Mouse (Mus musculus): ENCODE data around the gene Rps11.
"Not testable (repeated sequence)": the region's sequence is repeated elsewhere in the genome, so short reads cannot be mapped to it uniquely, and the experiment has no call there.

Rps11 gene

DNA sequence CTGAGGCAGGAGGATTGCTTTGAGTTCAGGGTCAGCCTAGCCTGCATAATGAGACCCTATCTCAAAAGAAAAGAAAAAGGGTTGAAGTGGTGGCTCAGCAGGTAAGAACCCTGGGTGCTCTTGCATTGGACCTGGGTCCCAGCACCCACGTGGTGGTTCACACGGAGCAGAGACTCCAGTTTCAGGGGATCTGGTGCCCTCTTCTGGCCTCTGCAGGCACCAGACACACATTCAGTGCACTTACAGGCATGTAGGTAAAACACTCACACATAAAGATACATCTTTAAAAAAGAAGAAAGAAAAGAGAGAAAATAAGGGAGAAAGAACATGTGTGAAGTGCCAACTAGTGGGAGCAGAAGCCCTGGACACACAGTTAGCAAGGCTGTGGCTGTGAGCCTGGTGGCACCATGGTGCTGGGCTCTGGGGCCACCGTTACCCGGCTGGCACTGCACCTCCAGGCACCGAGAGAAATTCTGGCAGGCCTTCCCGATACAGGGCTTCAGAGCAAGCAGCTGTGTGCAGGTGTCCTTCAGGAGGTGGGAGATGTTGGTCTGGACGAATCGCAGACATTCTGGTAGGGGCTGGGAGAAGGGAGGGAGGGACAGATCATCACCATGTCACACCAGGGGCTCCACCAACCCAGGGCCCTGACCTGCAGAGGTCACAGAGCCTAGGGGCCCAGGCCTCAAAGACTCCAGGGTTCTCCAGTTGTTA, 9.4 kb upstream of the Rps11 start:
- peak; percentile 27 for DNase-seq (ENCODE audit: low read depth)

DNA sequence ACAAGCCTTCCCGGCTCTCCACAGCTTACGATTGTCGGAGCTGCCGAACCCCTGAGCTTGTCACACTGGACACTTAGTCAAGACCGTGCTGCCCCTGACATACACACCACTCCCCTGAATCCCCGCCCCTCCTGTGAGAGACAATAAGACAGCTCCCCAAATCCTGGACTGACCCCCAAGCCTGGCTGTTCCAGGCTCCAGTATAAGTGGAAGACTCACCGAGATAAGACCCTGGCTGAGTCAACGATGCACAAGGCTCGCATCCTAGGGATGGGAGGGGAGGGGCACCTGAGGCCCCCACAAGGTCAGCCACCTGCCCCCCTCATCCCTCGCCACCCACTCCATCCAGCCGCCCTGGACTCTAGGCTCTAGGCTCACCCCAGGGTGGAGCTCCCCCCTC, 7.6 kb upstream of the Rps11 start:
- no peak for DNase-seq (ENCODE audit: low read depth)

DNA sequence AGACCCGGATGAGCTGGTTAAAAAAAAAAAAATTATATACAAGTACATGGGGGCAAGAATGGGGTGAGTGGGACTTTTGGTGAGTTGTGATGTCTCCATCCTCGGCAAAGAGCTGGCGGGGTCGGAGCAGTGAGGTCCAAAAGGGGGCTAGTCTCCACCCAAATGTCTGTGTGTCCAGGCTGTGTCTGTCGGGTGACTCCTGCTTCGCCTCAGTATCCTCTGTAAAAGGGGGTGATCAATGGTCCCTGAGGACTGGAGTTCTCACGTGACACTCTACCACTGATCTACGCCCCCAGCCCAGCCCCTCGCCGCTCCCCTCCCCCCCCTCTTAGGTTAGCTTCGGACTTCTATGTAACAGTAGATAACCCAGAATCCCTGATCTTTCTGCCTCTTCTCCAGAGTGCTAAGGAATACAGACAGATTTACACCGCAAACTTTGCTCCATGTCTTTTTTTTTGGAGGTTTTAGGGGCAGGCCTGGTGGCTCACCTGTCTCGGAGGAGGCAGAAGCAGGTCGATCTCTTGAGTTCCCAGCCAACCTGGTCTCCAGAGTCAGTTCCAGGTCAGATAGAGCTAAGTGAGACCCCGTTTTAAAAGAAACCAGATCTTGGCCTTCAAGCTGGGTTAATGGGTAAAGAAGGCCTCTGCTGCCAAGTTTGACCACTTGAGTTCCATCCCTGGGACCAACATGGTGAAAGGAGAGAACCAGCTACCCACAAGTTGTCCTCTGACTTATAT, 5.7 kb upstream of the Rps11 start:
- DNase-seq (ENCODE audit: low read depth), result no peak

DNA sequence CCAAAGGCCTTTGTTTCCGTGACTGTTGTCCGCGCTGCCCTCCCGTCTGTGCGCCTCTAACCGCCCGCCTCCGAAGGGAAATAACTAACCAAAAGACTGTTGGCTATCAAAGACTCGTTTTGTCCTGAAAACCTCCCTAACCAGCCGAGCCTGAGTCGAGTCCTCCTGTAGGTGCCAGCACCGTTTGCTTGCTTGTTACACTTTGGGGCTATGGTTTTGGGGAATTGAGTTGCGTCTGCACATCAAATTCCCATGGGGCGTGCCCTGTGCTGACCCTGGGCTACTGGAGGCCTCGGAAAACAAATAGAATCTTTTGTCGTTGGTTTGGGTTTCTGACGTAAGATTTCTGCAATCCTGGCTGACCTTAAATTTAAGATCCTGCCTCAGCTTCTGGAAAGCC, 5.1 kb upstream of the Rps11 start:
- peak; percentile 87 for DNase-seq (ENCODE audit: low read depth)

DNA sequence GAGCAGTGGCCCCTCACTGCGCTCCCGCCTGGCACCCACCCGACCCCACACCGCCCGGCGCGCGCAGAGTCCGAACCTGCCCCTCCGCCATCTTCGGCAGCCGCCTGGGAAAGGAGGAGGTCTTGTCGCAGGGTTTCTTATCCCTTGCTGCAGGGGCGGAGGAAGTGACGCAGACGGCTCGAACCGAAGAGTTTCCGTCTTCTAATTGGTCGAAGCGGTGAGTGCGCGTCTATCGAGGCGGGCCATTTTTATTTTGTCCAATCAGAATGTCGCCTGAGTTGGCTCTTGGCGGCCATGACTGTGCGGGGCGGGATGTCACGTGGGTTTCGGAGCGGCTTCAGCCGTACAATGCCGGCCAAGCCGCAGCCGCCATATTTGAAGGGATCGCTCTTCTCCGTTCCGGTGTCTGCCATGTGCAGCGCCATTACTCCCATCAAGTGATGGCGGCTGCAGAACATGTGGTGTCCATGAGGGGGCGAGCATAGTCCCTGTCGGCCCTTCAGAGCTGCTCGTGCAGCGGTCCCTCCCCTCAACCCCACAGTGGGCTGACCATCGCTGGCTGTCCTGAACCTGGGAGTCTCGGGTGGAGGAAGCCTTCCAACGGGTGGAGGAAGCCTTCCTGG, 4.5 kb upstream of the Rps11 start, which contains the start of gene Rpl13a:
TSS of gene Rpl13a (minus strand) at position 138 of the 623 bp plus-strand sequence.
- peak; percentile 100 for DNase-seq (ENCODE audit: low read depth)

DNA sequence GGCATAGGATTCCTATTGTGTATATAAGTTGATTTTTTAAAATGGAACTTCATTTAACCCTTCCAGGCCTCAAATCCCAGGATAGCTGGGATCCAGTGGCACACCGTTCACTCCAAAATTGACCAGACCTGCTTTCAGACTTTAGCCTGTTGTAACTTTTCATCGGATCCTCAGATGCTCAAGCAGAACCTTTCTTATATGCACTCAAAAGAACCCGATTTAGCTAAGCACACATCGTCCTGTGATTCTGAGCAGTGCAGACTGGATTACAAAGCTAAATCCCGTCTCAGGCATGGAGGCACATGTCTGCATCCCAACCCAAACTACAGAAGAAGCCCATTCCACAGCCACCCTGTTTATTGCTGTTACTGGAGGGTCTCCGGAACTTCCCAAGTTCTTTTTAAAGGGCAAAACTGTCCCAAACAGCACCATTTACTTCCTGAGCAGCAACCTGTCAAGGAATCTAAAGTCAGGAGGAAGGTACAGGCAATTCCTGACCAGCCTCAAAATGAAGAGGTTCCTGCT, 3.5 kb upstream of the Rps11 start:
- no peak for DNase-seq (ENCODE audit: low read depth)

DNA sequence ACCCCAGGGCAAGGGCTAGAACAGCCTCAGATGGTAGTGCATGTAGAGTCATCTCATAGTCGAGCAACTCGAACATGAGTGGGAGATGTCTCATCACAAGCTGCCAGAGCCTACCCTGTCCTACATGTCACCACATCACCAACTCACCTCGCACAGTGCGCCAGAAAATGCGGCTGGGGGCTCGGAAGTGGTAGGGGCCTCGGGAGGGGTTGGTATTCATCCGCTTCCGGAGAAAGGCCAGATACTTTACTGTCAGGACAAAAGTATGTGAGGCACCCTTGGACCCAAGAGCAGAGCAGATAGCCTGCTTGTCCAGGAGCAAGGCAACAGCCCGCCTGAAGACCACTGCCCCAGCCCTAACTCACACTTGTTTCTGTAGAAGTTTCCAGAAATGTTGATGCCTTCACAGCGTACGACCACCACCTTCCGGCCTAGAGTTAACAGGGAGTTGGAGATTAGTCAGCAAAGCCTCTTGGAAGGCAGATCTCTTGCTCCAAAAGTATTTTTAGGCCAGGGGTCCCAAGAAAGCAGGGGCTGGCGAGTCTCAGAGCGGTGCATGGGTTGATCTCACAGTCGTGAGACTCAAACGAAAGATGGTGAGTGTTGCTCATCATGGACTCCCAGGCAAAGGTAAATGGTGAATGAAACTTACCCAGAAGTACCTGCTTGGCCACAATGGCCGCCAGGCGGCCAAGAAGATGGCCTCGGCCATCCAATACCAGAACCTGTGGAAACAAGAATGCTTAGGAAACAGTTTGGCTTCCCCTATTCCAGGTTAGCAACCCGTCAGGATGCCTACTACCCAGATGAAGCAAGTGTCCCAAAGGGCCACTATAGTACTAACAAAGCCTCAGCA, 2.8 kb upstream of the Rps11 start:
- peak; percentile 55 for DNase-seq (ENCODE audit: low read depth)

DNA sequence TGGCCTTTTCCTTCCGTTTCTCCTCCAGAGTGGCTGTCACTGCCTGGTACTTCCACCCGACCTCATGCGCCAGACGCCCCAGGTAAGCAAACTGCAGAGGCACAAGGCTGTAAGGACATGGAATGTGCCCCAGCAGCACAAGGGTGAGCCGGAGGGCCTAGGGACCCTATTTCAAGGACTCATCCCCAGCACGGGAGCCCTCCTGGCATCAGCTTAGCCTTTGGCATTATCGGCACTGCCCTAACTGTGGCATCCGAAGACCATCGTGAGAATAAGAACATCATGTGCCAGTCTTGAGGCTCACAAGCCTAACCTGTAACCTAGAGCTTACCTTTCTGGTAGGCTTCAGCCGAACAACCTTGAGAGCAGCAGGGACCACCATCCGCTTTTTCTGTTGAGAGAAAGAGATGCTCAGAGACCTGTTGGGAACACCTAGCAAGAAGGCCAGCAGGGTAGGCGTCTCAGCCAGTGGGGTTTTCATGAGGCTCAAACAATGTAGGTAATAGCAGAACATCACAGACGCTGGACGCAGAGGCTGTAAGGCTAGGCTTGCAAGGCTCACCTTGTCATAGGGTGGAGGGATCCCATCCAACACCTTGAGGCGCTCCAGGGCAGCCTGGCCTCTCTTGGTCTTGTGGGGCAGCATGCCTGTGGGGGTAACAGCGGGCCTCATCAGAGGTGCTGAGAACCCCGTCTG, 2.1 kb upstream of the Rps11 start:
- DNase-seq (ENCODE audit: low read depth), result no peak

DNA sequence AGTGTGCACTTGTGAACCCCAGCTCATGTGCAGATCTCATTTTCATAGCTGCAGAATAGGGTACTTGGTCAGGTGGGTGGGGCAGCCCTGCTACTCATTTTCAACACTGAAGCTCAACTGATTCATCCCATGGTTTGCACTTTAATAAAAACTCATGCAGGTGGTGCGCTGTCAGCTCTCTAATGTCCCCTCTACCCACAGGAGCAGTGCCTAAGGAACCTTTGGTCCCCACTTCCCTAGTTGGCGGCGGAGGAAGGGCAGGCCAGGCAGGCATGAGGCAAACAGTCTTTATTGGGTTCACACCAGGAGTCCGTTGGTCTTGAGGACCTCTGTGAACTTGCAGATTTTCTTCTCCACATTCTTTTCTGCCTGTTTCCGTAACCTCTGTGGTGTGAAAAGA, 1.4 kb upstream of the Rps11 start:
- DNase-seq (ENCODE audit: low read depth), result not testable (repeated sequence)

DNA sequence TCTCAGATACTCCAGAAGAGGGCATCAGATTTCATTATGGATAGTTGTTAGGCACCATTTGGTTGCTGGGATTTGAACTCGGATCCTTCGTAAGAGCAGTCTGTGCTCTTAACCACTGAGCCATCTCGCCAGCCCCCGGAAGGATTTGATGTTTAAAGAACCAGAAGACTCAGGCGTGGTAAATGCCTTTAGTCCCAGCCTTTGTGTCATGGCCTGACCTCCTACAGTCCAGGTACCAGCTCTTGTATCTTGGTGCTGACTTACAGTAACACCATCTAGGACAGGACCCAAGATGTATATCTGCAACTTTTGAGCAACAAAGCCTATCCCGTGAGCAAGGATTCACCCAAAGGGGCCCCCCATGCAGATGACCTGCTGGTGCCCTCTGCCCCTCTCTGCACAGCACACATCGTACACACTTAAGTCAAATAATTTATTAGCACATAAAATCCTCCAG, 933 bp upstream of the Rps11 start:
- DNase-seq (ENCODE audit: low read depth), result peak; percentile 86

DNA sequence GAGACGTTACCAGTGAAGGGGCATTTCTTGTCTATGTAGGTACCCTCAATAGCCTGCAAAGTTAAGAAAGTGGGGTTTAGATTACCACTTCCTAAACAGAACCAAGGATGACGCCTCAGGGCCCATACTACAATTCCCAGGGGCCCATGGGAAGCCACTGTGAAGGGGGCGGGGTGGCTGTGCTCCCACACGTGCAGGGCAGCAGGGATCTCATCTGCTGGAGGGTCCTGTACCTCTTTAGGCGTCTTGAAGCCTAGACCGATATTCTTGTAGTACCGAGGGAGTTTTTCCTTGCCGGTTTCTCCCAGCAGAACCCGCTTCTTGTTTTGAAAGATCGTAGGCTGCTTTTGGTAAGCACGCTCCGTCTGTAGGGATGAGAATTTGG, 1.1 kb downstream of the Rps11 start:
- peak; percentile 63 for DNase-seq (ENCODE audit: low read depth)

DNA sequence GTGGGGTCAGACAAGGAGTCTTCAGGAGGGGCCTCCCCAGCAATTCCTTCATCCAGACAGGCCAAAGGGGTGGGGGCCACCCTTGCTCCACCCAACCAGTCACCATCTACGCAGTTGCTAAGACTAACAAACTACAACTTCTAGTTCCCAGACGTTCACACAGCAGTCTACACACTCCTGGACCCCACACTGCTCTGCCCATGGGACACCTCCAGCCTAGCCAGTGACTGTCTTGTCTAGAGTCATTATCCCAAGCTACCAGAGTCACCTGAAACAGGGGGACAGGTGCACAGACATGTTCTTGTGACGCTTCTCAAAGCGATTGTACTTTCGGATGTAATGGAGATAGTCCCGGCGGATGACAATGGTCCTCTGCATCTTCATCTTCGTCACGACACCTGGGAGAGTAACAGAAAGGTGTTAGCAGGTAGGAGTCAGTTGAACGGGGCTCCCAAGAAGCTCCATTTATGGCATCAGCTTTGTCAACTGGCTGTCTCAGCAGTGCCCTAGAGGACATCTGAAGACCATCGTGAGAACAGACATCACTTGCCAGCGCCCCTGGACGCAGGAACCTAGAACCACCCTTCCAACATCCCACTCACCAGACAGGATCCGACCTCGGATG, 1.6 kb downstream of the Rps11 start:
- DNase-seq (ENCODE audit: low read depth), result no peak

DNA sequence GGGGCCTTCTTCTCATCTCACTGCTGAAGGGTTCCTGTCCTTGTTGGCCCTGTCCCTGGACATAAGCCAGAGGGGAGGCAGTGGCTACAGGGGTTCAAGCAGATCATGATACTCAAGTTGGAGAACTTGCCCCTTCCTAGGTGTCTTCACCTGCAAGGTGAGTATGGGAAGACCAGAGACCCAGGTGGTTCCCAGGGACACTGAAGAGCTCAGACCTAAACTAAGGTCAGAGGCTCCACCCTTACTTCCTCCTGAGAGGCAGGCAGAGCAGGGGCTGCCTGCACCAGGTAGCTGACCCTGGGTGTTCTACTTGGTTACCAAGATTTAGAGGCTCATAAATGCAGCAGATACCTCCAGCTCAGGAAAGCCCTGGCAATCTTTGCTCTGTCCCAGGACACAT, 2.3 kb downstream of the Rps11 start:
- DNase-seq (ENCODE audit: low read depth), result no peak

DNA sequence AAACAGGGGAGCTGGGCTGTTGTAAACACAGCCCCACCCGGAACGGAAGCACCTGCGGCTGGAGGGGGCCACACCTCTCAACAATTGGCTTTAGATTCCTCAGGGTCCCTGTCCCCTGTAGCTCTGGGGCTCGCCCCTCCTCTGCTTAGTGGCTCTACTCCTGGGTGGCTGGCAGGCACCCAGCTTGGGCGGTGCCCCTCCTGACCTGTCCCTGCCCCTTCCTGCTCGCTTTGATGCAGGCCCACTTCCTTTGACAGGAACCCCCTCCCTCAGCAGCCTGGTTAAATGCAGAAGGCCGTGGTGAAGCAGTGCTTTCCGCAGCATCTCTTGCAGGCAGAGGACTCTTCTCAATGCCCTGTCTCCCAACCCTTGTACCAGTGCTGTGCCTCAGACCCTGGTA, 2.8 kb downstream of the Rps11 start:
- DNase-seq (ENCODE audit: low read depth), result peak; percentile 90

DNA sequence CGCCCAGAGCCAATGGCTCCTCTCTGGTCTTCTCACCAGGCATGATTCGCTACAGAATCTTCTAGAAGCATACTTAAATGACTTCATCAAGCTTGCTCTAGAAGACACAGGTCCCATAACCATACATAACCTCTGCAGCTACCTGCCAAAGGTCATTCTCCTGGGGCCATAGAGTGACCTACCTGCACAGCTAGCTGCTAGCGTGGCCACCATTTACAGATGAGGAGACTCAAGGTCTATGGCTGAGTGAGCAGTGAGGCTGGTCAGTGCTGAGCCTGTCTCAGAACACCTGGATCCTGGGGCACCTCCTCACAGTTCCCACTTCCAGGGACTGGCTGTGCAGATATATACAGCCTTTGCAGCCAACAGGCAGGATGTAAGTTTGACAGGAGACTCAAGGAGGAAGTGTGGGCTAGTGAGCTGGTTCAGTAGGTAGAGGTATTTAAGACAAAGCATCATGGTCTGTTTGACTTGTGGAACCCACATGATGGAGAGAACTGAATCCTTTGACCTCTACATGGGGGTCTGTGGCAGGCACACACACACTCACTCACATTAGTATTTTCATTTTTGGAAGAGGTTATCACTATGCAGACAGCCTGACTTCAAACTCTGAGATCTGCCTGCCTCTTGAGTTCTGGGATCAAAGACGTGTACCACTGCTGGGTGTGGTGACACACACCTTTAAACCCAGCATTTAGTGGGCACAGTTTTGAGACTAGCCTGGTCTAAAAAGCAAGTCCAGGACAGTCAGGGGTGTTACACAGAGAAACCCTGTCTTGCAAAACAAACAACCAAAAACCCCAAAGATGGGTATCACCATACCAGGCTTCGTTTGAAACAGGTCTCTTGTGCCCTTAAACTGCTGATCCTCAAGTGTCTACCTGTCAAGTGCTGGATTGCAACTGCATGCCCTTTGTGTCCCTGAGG, 4.2 kb downstream of the Rps11 start:
- no peak for DNase-seq (ENCODE audit: low read depth)

DNA sequence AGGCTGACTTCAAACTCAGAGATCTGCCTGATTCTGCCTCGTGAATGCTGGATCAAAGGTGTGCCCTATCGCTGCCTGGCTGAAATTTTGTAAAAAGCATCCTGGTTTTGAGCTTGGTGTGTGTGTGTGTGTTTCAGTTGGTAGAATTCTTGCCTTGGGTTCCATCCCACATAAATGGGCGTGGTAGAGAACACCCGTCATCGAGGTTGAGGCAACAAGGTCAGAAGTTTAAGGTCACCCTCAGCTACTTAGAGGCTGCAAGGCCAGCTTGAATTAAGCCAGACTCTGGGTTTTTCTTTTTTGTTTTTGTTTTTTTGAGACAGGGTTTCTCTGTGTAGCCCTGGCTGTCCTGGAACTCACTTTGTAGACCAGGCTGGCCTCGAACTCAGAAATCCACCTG, 5.9 kb downstream of the Rps11 start:
- no peak for DNase-seq (ENCODE audit: low read depth)

DNA sequence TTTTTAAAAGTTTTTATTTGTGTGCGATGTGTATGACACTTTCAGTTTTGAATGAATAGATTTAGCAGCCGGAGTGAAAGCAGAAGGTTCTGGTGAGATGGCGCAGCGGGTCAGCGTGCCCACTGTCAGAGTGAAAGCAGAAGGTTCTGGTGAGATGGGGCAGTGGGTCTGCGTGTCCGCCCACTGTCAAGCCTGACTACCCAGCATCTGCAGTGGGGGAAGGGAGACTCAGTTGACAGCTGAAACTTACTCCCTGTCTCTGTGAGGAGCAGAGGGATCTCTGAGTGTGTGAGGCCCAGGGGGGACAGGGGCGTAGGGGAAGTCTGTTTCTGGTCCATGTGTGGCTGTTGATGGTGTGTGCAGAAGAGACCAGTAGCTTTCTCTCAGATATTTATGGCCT, 6.7 kb downstream of the Rps11 start:
- no peak for DNase-seq (ENCODE audit: low read depth)

DNA sequence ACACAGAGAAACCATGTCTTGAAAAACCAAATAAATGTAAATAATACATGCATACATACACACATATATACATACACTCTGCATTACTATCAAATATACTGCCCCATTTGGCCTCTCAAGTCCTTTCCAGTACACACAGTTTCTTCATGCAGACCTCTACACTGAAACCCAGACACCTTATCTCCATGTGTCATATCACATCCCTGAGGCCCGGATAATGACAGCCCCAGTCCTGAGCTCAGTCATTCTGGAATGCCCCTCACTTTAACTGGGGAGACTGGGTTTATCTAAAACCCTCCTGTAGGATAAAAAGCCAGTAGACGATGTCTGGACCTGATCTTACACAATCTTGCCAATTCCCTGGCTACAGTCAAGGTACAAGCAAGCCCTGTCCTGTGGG, 10.8 kb downstream of the Rps11 start:
- no peak for DNase-seq (ENCODE audit: low read depth)

DNA sequence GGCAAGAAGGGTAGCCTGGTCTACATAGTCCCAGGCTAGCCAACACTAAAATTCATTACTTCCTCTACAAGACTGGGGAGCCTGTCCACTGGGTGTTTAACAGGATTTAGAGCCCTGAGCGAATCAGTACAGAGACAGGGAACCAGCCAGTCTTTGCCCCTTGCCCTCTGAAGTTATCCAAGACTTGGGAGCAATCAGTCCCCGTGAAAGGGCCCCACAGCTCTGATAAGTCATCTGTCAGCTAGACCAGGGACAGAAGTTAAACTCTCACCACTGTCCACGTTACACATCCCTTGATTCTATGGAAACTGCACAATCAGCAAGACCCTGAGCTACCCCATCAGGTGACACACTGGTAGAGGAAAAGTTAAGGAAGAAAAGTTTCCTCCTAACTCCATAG, 11.7 kb downstream of the Rps11 start:
- DNase-seq (ENCODE audit: low read depth), result no peak

DNA sequence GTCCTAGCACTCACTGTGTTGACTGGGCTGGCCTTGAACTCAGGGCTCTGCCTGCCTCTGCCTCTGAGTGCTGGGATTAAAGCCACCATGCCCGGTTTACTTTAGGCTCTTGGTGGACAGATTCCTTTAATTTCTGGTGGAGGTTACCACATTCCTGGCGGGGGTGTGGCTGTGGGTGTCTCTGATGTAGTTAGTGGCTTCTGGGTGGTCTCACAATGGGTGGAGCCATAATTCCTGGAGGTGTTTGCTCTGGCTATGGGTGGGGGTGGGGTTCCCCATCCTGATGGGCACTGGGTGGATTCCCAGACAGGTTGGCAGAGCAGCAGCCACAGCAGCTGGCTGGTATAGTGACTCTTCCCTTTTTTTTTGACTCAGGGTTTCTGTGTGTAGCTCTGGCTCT, 12.3 kb downstream of the Rps11 start:
- no peak for DNase-seq (ENCODE audit: low read depth)

All from 416B (cell line).